Mouse (Mus musculus) cerebellum, adult 2 months (tissue): ENCODE results near the gene Chrm3. TPM values are rescaled to one million over a fixed set of nuclear protein-coding genes. Genes with fewer than 3 reads are reported as not detected.
"Not testable (repeated sequence)": the region's sequence is repeated elsewhere in the genome, so short reads cannot be mapped to it uniquely, and the experiment has no call there.

ENCODE experiments used
- DNase-seq, 2 experiments: peaks; one replicate each; pipeline ENCODE4 v3.0.0; 2021
- H3K27ac ChIP-seq: fragments of 200-500 bp; 2 replicates; pipeline ENCODE4 v1.5.1; 2012; ENCODE audit warnings: low read length, control low read depth, inconsistent platforms; ENCODE audit not compliant: insufficient read depth
- H3K27me3 ChIP-seq: fragments of 200-500 bp; 2 replicates; pipeline ENCODE4 v1.6.1; 2012; ENCODE audit warnings: inconsistent platforms, mild to moderate bottlenecking, low read length, moderate library complexity; ENCODE audit not compliant: control insufficient read depth, insufficient read depth
- H3K4me1 ChIP-seq: fragments of 200-500 bp; 2 replicates; pipeline ENCODE4 v1.6.1; 2011; ENCODE audit warnings: low read length; ENCODE audit not compliant: control insufficient read depth, insufficient read depth
- H3K4me3 ChIP-seq: fragments of 200-500 bp; replicated peaks from 2 replicates; pipeline ENCODE3; 2011; ENCODE audit warnings: mild to moderate bottlenecking, low read depth, low read length, control low read depth; ENCODE audit not compliant: insufficient read depth
- CTCF ChIP-seq: fragments of 200-500 bp; IDR thresholded peaks from 2 replicates; pipeline ENCODE4 v1.5.1; 2011; ENCODE audit warnings: low read depth, mild to moderate bottlenecking, control low read depth, low read length, moderate library complexity, borderline replicate concordance; ENCODE audit not compliant: insufficient read depth
- POLR2A ChIP-seq: fragments of 200-500 bp; IDR thresholded peaks from 2 replicates; pipeline ENCODE4 v1.6.1; 2011; ENCODE audit warnings: low read length, control low read depth, borderline replicate concordance; ENCODE audit not compliant: insufficient read depth
- WGBS: fragments of 180-500 bp; shearing (Covaris S2); methylation state at CpG from one replicate; pipeline ENCODE4 v1.1.7; 2018; 5-methylcytosine and 5-hydroxymethylcytosine counted together
- polyA plus RNA-seq: library from polyadenylated mRNA; depleted of rRNA; stranded (reverse); fragments of >200 nt; gene quantifications from 2 replicates; pipeline ENCODE4 v1.2.3, GENCODE M21; 2012; rRNA removed

Gene Chrm3
- polyA plus RNA-seq: 3.9 and 4.4 TPM in 2 replicates

- DNase-seq: peak; percentile 58 to 67
- TF ChIP-seq CTCF: peak; percentile 13; the same call in 1 of the 2 replicates
- no peak for TF ChIP-seq POLR2A
- Histone ChIP-seq H3K4me3 (peak within 1 kb of the TSS; percentile 50), H3K27me3 (no peaks in the 10 kb centered on the region), H3K27ac (no peak within 1 kb of the TSS), H3K4me1 (no peaks in the 10 kb centered on the region)
- 1% methylated on average over 18 of the region's 18 CpGs for WGBS
These were observed at the start of gene Chrm3 for GRCm38 (mm10) chr13:10360777-10361176. Gene Chrm3 (minus strand): TSS chr13:10360847.

- H3K27ac ChIP-seq: no peak overlapping the region
- no peaks in the 10 kb centered on the region for H3K4me1 ChIP-seq
- H3K4me3 ChIP-seq: no peak overlapping the region
- H3K27me3 ChIP-seq: no peaks in the 10 kb centered on the region
- WGBS: 93% methylated on average over 2 of the region's 2 CpGs
- DNase-seq: no peak
- TF ChIP-seq POLR2A (no peak), CTCF (no peak)
These were observed 33.7 kb upstream of the Chrm3 start for GRCm38 (mm10) chr13:10394364-10394763.

- DNase-seq, H3K27me3 ChIP-seq, H3K4me1 ChIP-seq, H3K27ac ChIP-seq, H3K4me3 ChIP-seq: not testable (repeated sequence)
These were observed 14.8 kb upstream of the Chrm3 start for GRCm38 (mm10) chr13:10375487-10375886.

- peak; percentile 31 to 36 for DNase-seq
- TF ChIP-seq CTCF: no peak
- no peak for TF ChIP-seq POLR2A
- H3K27me3 ChIP-seq: no peaks in the 10 kb centered on the region
- no peak overlapping the region for H3K27ac ChIP-seq
- peak overlapping the region; percentile 50 for H3K4me3 ChIP-seq
- H3K4me1 ChIP-seq: no peaks in the 10 kb centered on the region
- WGBS: under 1% methylated on average over 60 of the region's 60 CpGs
These were observed 400 bp downstream of the Chrm3 start for GRCm38 (mm10) chr13:10360199-10360694.

DNA sequence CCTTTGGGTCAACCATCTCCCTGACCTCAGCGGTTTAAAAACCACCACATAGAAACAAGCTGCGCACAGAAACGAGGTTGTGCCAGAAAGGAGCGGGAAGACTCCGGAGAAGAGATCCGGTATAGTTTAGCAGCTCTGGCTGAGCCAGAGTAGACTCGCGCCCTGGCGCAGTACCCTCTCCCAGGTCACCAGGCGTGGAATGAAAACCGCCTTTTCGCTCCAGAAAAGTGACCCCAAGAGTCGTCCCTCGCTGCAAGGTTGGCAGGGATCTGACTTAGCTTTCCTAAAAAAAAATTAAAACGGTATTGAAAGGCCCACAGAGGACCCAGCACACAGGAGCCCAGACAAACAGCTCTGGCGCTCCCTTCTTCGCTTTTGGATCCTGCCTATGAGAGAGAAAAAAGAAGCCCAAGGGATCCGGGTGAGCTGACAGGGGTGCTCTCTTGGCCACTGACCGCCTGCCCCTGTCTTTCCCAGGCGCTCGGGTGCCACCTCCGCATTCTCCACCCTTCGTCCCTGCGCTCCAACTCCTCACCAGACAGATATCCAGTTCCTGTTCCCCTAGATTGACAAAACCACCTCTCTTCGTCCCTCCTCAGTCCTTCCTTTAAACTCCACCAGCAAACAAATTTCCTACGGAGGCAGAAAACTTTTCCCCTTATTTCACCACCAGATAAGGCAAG lies 990 bp downstream of the Chrm3 start:
- peak; percentile 4 to 24 for DNase-seq
- Histone ChIP-seq H3K27ac (no peak overlapping the region), H3K4me3 (peak overlapping the region; percentile 50), H3K27me3 (no peaks in the 10 kb centered on the region), H3K4me1 (no peaks in the 10 kb centered on the region)
- TF ChIP-seq POLR2A (no peak), CTCF (no peak)
- under 1% methylated on average over 26 of the region's 26 CpGs for WGBS

DNA sequence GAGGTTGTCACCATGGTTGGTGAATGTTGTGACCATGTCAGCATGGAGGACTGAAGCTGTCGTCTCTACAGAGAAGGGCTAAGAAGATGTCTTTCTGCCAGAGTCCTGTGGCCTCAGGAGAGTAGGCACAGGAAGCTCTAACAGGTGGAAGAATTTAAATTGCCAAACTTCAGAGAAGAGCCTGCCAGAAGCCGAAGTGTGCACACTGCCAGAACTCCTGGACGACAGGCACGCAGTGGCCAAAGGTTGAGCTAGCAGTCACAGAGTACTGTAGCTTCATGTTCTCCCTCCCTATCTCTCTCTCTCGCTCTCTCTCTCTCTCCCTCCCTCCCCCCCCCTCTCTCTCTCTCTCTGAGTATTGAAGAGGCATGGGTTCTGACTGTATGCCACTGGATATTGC lies 4.9 kb downstream of the Chrm3 start:
- WGBS: 50% methylated on average over 5 of the region's 5 CpGs

GRCm38 (mm10) chr13:10354885-10355575 lies 5.6 kb downstream of the Chrm3 start:
- WGBS: 67% methylated on average over 2 of the region's 2 CpGs
- no peak for DNase-seq
- H3K4me1 ChIP-seq: no peaks in the 10 kb centered on the region
- TF ChIP-seq POLR2A: no peak
- TF ChIP-seq CTCF: no peak
- H3K27ac ChIP-seq: no peak overlapping the region
- H3K27me3 ChIP-seq: no peaks in the 10 kb centered on the region
- H3K4me3 ChIP-seq: no peak overlapping the region

More for the DNA sequence above, 4.9 kb downstream of the Chrm3 start:
- Histone ChIP-seq H3K4me3 (no peak overlapping the region), H3K4me1 (no peaks in the 10 kb centered on the region), H3K27me3 (no peaks in the 10 kb centered on the region), H3K27ac (no peak overlapping the region)
- TF ChIP-seq CTCF (no peak), POLR2A (no peak)
- no peak for DNase-seq

GRCm38 (mm10) chr13:10352141-10352540 lies 8.5 kb downstream of the Chrm3 start:
- no peak overlapping the region for H3K4me3 ChIP-seq
- H3K4me1 ChIP-seq: no peaks in the 10 kb centered on the region
- H3K27ac ChIP-seq: no peak overlapping the region
- DNase-seq: no peak
- 33% methylated on average over 1 of the region's 1 CpGs for WGBS
- TF ChIP-seq CTCF (no peak), POLR2A (no peak)
- H3K27me3 ChIP-seq: no peaks in the 10 kb centered on the region
